8 mouse cellular contexts compared by ENCODE assay signal in the genomic region with DNA sequence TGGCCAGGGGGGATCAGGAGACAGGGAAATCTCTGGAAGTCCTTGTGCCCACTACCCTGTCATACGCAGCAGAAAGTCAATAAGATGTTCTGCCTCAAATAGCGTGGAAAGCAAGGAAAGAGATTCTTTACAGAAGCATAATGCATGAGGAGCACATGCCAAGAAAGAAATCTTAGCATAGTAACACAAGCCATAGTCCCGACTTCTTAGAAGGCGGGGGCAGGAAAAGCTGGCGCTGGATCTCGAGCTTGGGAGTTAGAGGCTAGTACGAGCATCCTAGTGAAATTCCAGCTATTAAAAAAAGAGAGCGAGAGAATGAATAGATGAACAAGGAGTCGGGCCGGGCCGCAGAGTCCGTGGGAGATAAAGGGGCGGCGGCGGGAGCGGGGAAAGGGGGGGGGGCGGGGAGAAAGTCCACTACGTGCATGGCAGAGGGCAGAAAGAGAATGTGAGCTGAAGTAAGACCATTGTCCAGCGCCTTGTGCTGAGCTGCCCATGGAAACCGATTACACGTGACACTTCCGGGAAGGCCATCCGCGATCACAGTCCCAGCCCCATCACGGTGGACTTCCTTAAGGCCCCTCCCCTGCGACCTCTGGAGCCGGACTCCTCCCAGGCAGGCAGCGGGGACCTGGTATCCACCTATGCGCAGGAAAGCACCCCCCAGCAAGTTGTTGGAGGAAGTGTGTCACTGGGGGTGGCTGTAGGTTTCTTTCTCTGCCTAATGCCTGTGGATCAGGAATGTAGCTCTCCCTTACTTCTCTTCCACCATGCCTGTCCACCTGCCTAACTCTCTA. TPM values are rescaled to one million over a fixed set of nuclear protein-coding genes. Genes with fewer than 3 reads are reported as not detected.
DNase-seq lines count a peak whose midpoint lies in the region; ATAC-seq lines count a peak whose summit lies in the region.

No protein-coding gene starts in this region.

- H3K9ac ChIP-seq in forebrain, embryonic 11.5 days (ENCODE audit: low read length), result peak overlapping the region; percentile 50
- H3K9ac ChIP-seq in stomach, embryonic 16.5 days (ENCODE audit: low read length), result peak overlapping the region; percentile 69

- peak overlapping the region; percentile 43 for H3K4me2 ChIP-seq in forebrain, embryonic 11.5 days (ENCODE audit: low read depth, low read length, severe bottlenecking)
- H3K4me2 ChIP-seq in stomach, embryonic 16.5 days (ENCODE audit: low read depth, low read length), result peak overlapping the region; percentile 64

- no peaks in the 10 kb centered on the region for H3K9me3 ChIP-seq in forebrain, embryonic 11.5 days (ENCODE audit: control insufficient read depth, low read length)
- H3K9me3 ChIP-seq in hindbrain, embryonic 10.5 days, result no peaks in the 10 kb centered on the region
- H3K9me3 ChIP-seq in limb, embryonic 10.5 days (replicated peaks), result no peaks in the 10 kb centered on the region
- no peaks in the 10 kb centered on the region for H3K9me3 ChIP-seq in stomach, embryonic 16.5 days (replicated peaks; ENCODE audit: control insufficient read depth, low read length)

- peak; percentile 41 for DNase-seq in CD4-positive, CD25-positive, alpha-beta regulatory T cell, adult 2 months (ENCODE audit: low read depth, low spot score)
- DNase-seq in Muller cell, postnatal 12 days (ENCODE audit: inconsistent ontology term), result peak; percentile 57
- peak; percentile 74 for DNase-seq in forebrain, embryonic 11.5 days (ENCODE audit: low spot score)
- DNase-seq in hindbrain, embryonic 10.5 days (ENCODE audit: low spot score), result peak; percentile 63
- peak; percentile 63 for DNase-seq in limb, embryonic 10.5 days (ENCODE audit: low spot score)

- no peaks in the 10 kb centered on the region for H3K36me3 ChIP-seq in forebrain, embryonic 11.5 days (ENCODE audit: control insufficient read depth, insufficient read depth, low read length)
- H3K36me3 ChIP-seq in hindbrain, embryonic 10.5 days, result no peaks in the 10 kb centered on the region
- no peaks in the 10 kb centered on the region for H3K36me3 ChIP-seq in limb, embryonic 10.5 days
- no peaks in the 10 kb centered on the region for H3K36me3 ChIP-seq in stomach, embryonic 16.5 days (ENCODE audit: control insufficient read depth, insufficient read depth, low read length)

- H3K27me3 ChIP-seq in forebrain, embryonic 11.5 days (ENCODE audit: control insufficient read depth, insufficient read depth, low read length), result no peaks in the 10 kb centered on the region
- H3K27me3 ChIP-seq in hindbrain, embryonic 10.5 days (ENCODE audit: insufficient read depth, poor library complexity, severe bottlenecking), result no peaks in the 10 kb centered on the region
- no peaks in the 10 kb centered on the region for H3K27me3 ChIP-seq in limb, embryonic 10.5 days (ENCODE audit: low read depth, poor library complexity, severe bottlenecking)
- H3K27me3 ChIP-seq in stomach, embryonic 16.5 days (ENCODE audit: control insufficient read depth, insufficient read depth, low read length), result no peaks in the 10 kb centered on the region

- H3K27ac ChIP-seq in forebrain, embryonic 11.5 days (ENCODE audit: low read depth, low read length), result no peak overlapping the region
- H3K27ac ChIP-seq in hindbrain, embryonic 10.5 days, result peak overlapping the region; percentile 87
- peak overlapping the region; percentile 73 for H3K27ac ChIP-seq in limb, embryonic 10.5 days
- peak overlapping the region; percentile 9; the same call in 1 of the 2 replicates for H3K27ac ChIP-seq in stomach, embryonic 16.5 days (ENCODE audit: low read length)

- ATAC-seq in CD4-positive, CD25-positive, alpha-beta regulatory T cell, adult 4 months, result no peak
- no peak for ATAC-seq in forebrain, embryonic 11.5 days (replicated peaks; ENCODE audit: low FRiP score)
- ATAC-seq in megakaryocyte progenitor cell, adult 5-6 weeks (replicated peaks; ENCODE audit: poor library complexity), result peak; percentile 38
- peak; percentile 71; the same call in 1 of the 2 replicates for ATAC-seq in stomach, embryonic 16.5 days (ENCODE audit: insufficient read depth, low FRiP score)

- 9% methylated on average over 28 of the region's 29 CpGs for WGBS in forebrain, embryonic 11.5 days
- 9% methylated on average over 28 of the region's 29 CpGs for WGBS in hindbrain, embryonic 10.5 days
- 20% methylated on average over 29 of the region's 29 CpGs for WGBS in limb, embryonic 10.5 days
- WGBS in stomach, embryonic 16.5 days, result 8% methylated on average over 28 of the region's 29 CpGs

- no peaks in the 10 kb centered on the region for H3K4me1 ChIP-seq in forebrain, embryonic 11.5 days (replicated peaks; ENCODE audit: control insufficient read depth, insufficient read depth, low read length)
- peaks cover 28% of the 10 kb centered on the region for H3K4me1 ChIP-seq in hindbrain, embryonic 10.5 days (replicated peaks)
- peaks cover 36% of the 10 kb centered on the region for H3K4me1 ChIP-seq in limb, embryonic 10.5 days
- peaks cover 23% of the 10 kb centered on the region for H3K4me1 ChIP-seq in stomach, embryonic 16.5 days (ENCODE audit: control insufficient read depth, insufficient read depth, low read length)

- H3K4me3 ChIP-seq in forebrain, embryonic 11.5 days (ENCODE audit: low read depth, low read length), result peak overlapping the region; percentile 13; the same call in 1 of the 2 replicates
- peak overlapping the region; percentile 51 for H3K4me3 ChIP-seq in hindbrain, embryonic 10.5 days
- H3K4me3 ChIP-seq in limb, embryonic 10.5 days, result peak overlapping the region; percentile 50
- peak overlapping the region; percentile 38 for H3K4me3 ChIP-seq in stomach, embryonic 16.5 days (replicated peaks; ENCODE audit: low read length)

RNA-seq across cellular contexts. Expression of a gene that starts 12.6 kb away (rescaled TPM):
- 100 to 1,000 TPM; 630 to 632 TPM for polyA plus RNA-seq in CD4-positive, CD25-positive, alpha-beta regulatory T cell, adult 4 months (2017; shearing (Covaris generic))
- 623 and 626 TPM in 2 replicates for polyA plus RNA-seq in forebrain, embryonic 11.5 days (2014; fragmentation: Nextera tagmentation; extraction: Ambion mirVana)
- 592 and 604 TPM in 2 replicates for polyA plus RNA-seq in hindbrain, embryonic 10.5 days (2016; fragmentation: Nextera tagmentation; extraction: Ambion mirVana)
- 531 and 571 TPM in 2 replicates for polyA plus RNA-seq in limb, embryonic 10.5 days (2016; fragmentation: Nextera tagmentation; extraction: Ambion mirVana)
- total RNA-seq in megakaryocyte progenitor cell, adult 5-6 weeks (2015), result 610 and 655 TPM in 2 replicates
- 471 and 517 TPM in 2 replicates for total RNA-seq in megakaryocyte progenitor cell, adult 5-6 weeks (2017)
- polyA plus RNA-seq in stomach, embryonic 16.5 days (2015; fragmentation: Nextera tagmentation; extraction: Ambion mirVana), result 710 and 730 TPM in 2 replicates

RNA-seq across cellular contexts. Expression of a gene that starts 39.4 kb away (rescaled TPM):
- not detected for polyA plus RNA-seq in CD4-positive, CD25-positive, alpha-beta regulatory T cell, adult 4 months (2017; shearing (Covaris generic))
- not detected in 2 replicates for polyA plus RNA-seq in forebrain, embryonic 11.5 days (2014; fragmentation: Nextera tagmentation; extraction: Ambion mirVana)
- polyA plus RNA-seq in hindbrain, embryonic 10.5 days (2016; fragmentation: Nextera tagmentation; extraction: Ambion mirVana), result not detected in 2 replicates
- not detected in 2 replicates for polyA plus RNA-seq in limb, embryonic 10.5 days (2016; fragmentation: Nextera tagmentation; extraction: Ambion mirVana)
- not detected in 2 replicates for total RNA-seq in megakaryocyte progenitor cell, adult 5-6 weeks (2015)
- total RNA-seq in megakaryocyte progenitor cell, adult 5-6 weeks (2017), result not detected in 2 replicates
- 0.54 and 0.83 TPM in 2 replicates for polyA plus RNA-seq in stomach, embryonic 16.5 days (2015; fragmentation: Nextera tagmentation; extraction: Ambion mirVana)

Comparison
In these comparisons a context has a peak if more than half of its experiments do, and no peak if none do; other contexts are left out.
1. ATAC-seq: peak in megakaryocyte progenitor cell, adult 5-6 weeks (single experiment) and stomach, embryonic 16.5 days (single experiment); none in CD4-positive, CD25-positive, alpha-beta regulatory T cell, adult 4 months (single experiment) and forebrain, embryonic 11.5 days (single experiment).
2. Peak in every context shown above with its lines, with median percentiles within 50 percentile points of each other: DNase-seq and H3K4me3 ChIP-seq.